Mouse (Mus musculus) liver, embryonic 14.5 days (tissue): ENCODE data around the gene Tatdn3. TPM values are rescaled to one million over a fixed set of nuclear protein-coding genes. Genes with fewer than 3 reads are reported as not detected.
A peak's percentile ranks its signal among the peaks of the same experiment; 100 is the strongest.

Experiments
- ATAC-seq: fragments of 200-750 bp; cut with Nextera tagmentation; 2 replicates; pipeline ENCODE4 v1.8.0; 2017; ENCODE audit warnings: moderate number of reproducible peaks, mild to moderate bottlenecking, moderate library complexity; ENCODE audit not compliant: insufficient read depth
- DNase-seq, 3 experiments: peaks; one replicate each; pipeline ENCODE4 v3.0.0-alpha.2; 2012 to 2013; ENCODE audit warnings: low read depth in 3 of 3, low spot score in 3 of 3
- H3K27ac ChIP-seq: fragments of 300-500 bp; sonication (generic); 2 replicates; pipeline ENCODE4 v1.5.1; 2014; ENCODE audit warnings: moderate library complexity, mild to moderate bottlenecking, control low read depth, inconsistent platforms
- H3K27me3 ChIP-seq: fragments of 300-500 bp; sonication (generic); 2 replicates; pipeline ENCODE4 v1.6.1; 2014; ENCODE audit warnings: mild to moderate bottlenecking, low read length, moderate library complexity; ENCODE audit not compliant: control insufficient read depth, insufficient read depth
- H3K36me3 ChIP-seq: fragments of 300-500 bp; sonication (generic); replicated peaks from 2 replicates; pipeline ENCODE4 v1.6.1; 2014; ENCODE audit warnings: low read depth; ENCODE audit not compliant: control insufficient read depth, insufficient read depth
- H3K4me1 ChIP-seq, 2 experiments: fragments of 200-500 bp in 1 of 2; fragments of 300-500 bp in 1 of 2; sonication (generic) in 1 of 2; replicated peaks; 2 replicates each; pipeline ENCODE4 v1.6.1; 2012 to 2014; ENCODE audit warnings: antibody characterized with exemption in 1 of 2, inconsistent platforms in 1 of 2, low read length in 1 of 2; ENCODE audit not compliant: control insufficient read depth in 2 of 2, insufficient read depth in 2 of 2
- H3K4me2 ChIP-seq: fragments of 300-500 bp; sonication (generic); 2 replicates; pipeline ENCODE4 v1.6.1; 2014; ENCODE audit warnings: low read depth, mild to moderate bottlenecking, control low read depth, moderate library complexity
- H3K4me3 ChIP-seq, 2 experiments: fragments of 200-500 bp in 1 of 2; fragments of 300-500 bp in 1 of 2; sonication (generic) in 1 of 2; 2 replicates each; pipeline ENCODE4 v1.5.1; 2012 to 2014; ENCODE audit warnings: low read depth in 2 of 2, low read length in 2 of 2, mild to moderate bottlenecking in 2 of 2, control low read depth in 1 of 2, inconsistent platforms in 1 of 2, moderate library complexity in 1 of 2; ENCODE audit not compliant: insufficient read depth in 1 of 2
- H3K9ac ChIP-seq: fragments of 300-500 bp; sonication (generic); replicated peaks from 2 replicates; pipeline ENCODE4 v1.6.1; 2014; ENCODE audit warnings: mild to moderate bottlenecking, control low read depth, moderate library complexity
- H3K9me3 ChIP-seq: fragments of 300-500 bp; sonication (generic); 2 replicates; pipeline ENCODE4 v1.6.1; 2016; ENCODE audit warnings: low read length, mixed read lengths; ENCODE audit not compliant: control insufficient read depth
- CTCF ChIP-seq: IDR thresholded peaks from 2 replicates; pipeline ENCODE4 v1.5.1; 2016; ENCODE audit warnings: antibody characterized with exemption, low read depth, control low read depth
- EP300 ChIP-seq: IDR thresholded peaks from 2 replicates; pipeline ENCODE4 v1.6.1; 2016; ENCODE audit warnings: antibody characterized with exemption, low read depth
- WGBS: fragments of 180-500 bp; shearing (Covaris S2); extraction: QIAGEN DNeasy Blood & Tissue Kit; methylation state at CpG from one replicate; pipeline ENCODE4 v1.1.7; 2014; ENCODE audit not compliant: insufficient replicate concordance; 5-methylcytosine and 5-hydroxymethylcytosine counted together
- polyA plus RNA-seq, 2 experiments: library from polyadenylated mRNA; depleted of rRNA in 1 of 2; stranded (reverse) in 1 of 2; unstranded in 1 of 2; fragments of >200 nt; fragmentation: Nextera tagmentation in 1 of 2; extraction: Ambion mirVana in 1 of 2; gene quantifications; 2 replicates each; pipeline versions ENCODE4 v1.2.1 to v1.2.3; 2012 to 2014

Gene Tatdn3
- polyA plus RNA-seq, 2 experiments: 6.5 to 8.5 TPM

DNA sequence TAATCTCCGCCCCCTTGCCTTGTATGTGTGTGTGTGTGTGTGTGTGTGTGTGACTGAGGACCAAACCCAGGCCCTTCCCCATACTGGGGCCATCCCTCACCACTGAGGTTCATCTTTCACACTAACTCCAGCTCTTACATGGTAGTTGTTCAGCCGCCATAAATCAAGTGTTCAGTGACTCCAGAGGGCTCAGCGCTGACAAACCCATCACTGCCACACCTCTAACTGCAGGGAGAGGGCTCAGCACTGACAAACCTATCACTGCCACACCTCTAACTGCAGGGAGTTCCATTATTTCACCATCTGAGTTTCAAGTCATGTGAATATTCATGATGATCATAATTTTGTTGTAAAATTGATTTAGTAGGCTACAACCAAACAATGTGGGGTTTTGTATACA lies 9.2 kb downstream of the Tatdn3 start:
- H3K9me3 ChIP-seq: no peaks in the 10 kb centered on the region

GRCm38 (mm10) chr1:191046231-191046824 lies 16.4 kb downstream of the Tatdn3 start:
- 69% methylated on average over 7 of the region's 7 CpGs for WGBS
- DNase-seq: no peak

More for the DNA sequence above, 9.2 kb downstream of the Tatdn3 start:
- WGBS: 78% methylated on average over 3 of the region's 3 CpGs
- TF ChIP-seq CTCF (no peak), EP300 (no peak)
- ATAC-seq: no peak
- Histone ChIP-seq H3K27me3 (no peaks in the 10 kb centered on the region), H3K27ac (no peak overlapping the region), H3K9ac (no peak overlapping the region), H3K4me2 (no peak overlapping the region), H3K36me3 (no peaks in the 10 kb centered on the region), H3K4me1 (peaks cover 7 to 14% of the 10 kb centered on the region in 2 experiments; a peak in 3 of 4 replicates), H3K4me3 (no peak overlapping the region)
- DNase-seq: no peak

DNA sequence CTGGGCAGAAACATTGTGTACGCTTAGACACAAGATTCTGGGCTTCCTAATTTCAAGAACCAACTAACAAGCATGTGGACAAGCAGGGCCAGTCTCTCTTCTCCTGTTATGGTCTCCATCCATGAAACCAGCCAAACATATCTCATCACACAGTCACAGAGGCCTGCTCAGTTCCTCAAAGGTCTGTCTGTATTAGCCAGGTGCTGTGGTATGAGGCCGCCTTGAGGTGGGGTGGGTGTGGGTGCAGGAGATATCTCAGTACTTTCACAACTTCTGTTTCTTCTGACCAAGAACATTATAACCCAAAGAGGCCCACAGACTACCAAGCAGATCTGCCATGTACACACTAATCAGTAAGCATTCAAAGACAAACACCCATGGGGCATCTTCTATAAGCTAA lies 17.5 kb downstream of the Tatdn3 start:
- H3K27ac ChIP-seq: no peak overlapping the region
- no peaks in the 10 kb centered on the region for H3K36me3 ChIP-seq
- ATAC-seq: peak; percentile 81
- H3K9ac ChIP-seq: no peak overlapping the region
- H3K27me3 ChIP-seq: no peaks in the 10 kb centered on the region
- DNase-seq: no peak
- TF ChIP-seq EP300 (no peak), CTCF (no peak)
- no peak overlapping the region for H3K4me3 ChIP-seq
- no peaks in the 10 kb centered on the region for H3K9me3 ChIP-seq
- WGBS: 52% methylated on average over 2 of the region's 2 CpGs
- H3K4me1 ChIP-seq: peaks cover 0 to 8% of the 10 kb centered on the region in 2 experiments; a peak in 3 of 4 replicates
- no peak overlapping the region for H3K4me2 ChIP-seq

More at GRCm38 (mm10) chr1:191046231-191046824, 16.4 kb downstream of the Tatdn3 start:
- Histone ChIP-seq H3K4me1 (peaks cover 0 to 8% of the 10 kb centered on the region in 2 experiments; a peak in 3 of 4 replicates), H3K9me3 (no peaks in the 10 kb centered on the region), H3K4me2 (no peak overlapping the region), H3K27me3 (no peaks in the 10 kb centered on the region), H3K36me3 (no peaks in the 10 kb centered on the region), H3K9ac (no peak overlapping the region), H3K4me3 (no peak overlapping the region), H3K27ac (no peak overlapping the region)
- ATAC-seq: no peak
- no peak for TF ChIP-seq CTCF
- TF ChIP-seq EP300: no peak

DNA sequence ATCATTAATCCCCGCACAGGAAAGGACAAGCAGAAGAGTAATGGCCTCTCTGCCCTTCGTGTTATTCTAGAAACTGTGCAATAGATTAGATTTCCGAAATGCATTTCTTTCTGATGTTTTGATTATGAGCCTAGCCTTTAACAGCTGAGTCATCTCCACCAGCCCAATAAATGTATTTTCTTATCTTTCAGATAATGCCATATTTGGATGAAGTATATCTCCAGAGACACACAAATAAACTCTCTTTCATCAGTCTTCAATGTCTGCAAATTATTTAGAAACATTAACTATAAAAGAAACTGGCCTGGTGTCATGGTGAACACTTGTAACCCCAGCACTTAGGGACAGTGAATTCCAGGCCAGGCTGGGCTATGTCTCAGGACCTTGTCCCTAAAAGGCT lies 20.0 kb downstream of the Tatdn3 start:
- DNase-seq (no peak), ATAC-seq (no peak)
- H3K27ac ChIP-seq: no peak overlapping the region
- H3K9ac ChIP-seq: no peak overlapping the region
- no peak overlapping the region for H3K4me3 ChIP-seq
- H3K27me3 ChIP-seq: no peaks in the 10 kb centered on the region
- peaks cover 0 to 8% of the 10 kb centered on the region in 2 experiments; a peak in 3 of 4 replicates for H3K4me1 ChIP-seq
- no peak overlapping the region for H3K4me2 ChIP-seq
- TF ChIP-seq EP300 (no peak), CTCF (no peak)
- WGBS: 47% methylated on average over 3 of the region's 3 CpGs
- no peaks in the 10 kb centered on the region for H3K36me3 ChIP-seq
- no peaks in the 10 kb centered on the region for H3K9me3 ChIP-seq

DNA sequence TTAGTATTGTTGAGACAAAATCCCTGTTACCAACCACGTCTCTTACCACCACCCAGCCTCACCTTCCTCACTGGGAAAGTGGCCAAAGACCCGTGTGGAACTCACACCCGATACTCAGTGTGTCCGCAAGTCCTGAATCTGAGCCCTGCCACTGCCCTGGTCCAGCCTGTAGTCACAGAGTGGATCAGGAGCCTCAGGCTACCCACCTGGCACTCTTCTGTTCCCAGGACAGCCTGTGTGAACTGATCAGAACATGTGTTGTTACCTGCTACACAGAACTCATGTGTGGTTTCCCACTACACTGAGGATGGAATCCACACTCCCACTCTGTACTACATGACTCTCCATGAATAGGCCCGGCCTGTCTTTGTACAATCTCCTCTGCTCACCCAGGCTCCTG lies 20.6 kb downstream of the Tatdn3 start:
- no peak overlapping the region for H3K27ac ChIP-seq
- no peaks in the 10 kb centered on the region for H3K9me3 ChIP-seq
- no peaks in the 10 kb centered on the region for H3K27me3 ChIP-seq
- H3K4me1 ChIP-seq: peaks cover 0 to 8% of the 10 kb centered on the region in 2 experiments; a peak in 3 of 4 replicates
- H3K9ac ChIP-seq: no peak overlapping the region
- TF ChIP-seq CTCF (no peak), EP300 (no peak)
- no peak for ATAC-seq
- H3K4me2 ChIP-seq: no peak overlapping the region
- no peak for DNase-seq
- H3K4me3 ChIP-seq: no peak overlapping the region
- no peaks in the 10 kb centered on the region for H3K36me3 ChIP-seq
- WGBS: 67% methylated on average over 5 of the region's 5 CpGs
